Mouse (Mus musculus) MEL (cell line): ENCODE results near the gene Ncam2.

Experiments
- CHD1 ChIP-seq: IDR thresholded peaks from 2 replicates; pipeline ENCODE4 v1.6.1; 2012; ENCODE audit warnings: low read depth, mild to moderate bottlenecking, inconsistent platforms, low read length, improper control_type of control experiment
- CTCF ChIP-seq, 3 experiments: IDR thresholded peaks in 2 of 3; conservative IDR thresholded peaks in 1 of 3; 2 replicates each; pipeline ENCODE4 v1.5.1; 2011 to 2012; ENCODE audit warnings: low read length in 3 of 3, low read depth in 2 of 3, mild to moderate bottlenecking in 2 of 3, improper control_type of control experiment in 1 of 3, inconsistent platforms in 1 of 3, mixed read lengths in 1 of 3, moderate library complexity in 1 of 3; ENCODE audit not compliant: control insufficient read depth in 1 of 3, insufficient read depth in 1 of 3, poor library complexity in 1 of 3, severe bottlenecking in 1 of 3
- HCFC1 ChIP-seq: IDR thresholded peaks from 2 replicates; pipeline ENCODE4 v1.6.1; 2012; ENCODE audit warnings: low read depth, mild to moderate bottlenecking, inconsistent platforms, low read length, improper control_type of control experiment, moderate library complexity
- MAFK ChIP-seq: IDR thresholded peaks from 2 replicates; pipeline ENCODE4 v1.6.1; 2011; ENCODE audit warnings: low read depth, mild to moderate bottlenecking, low read length, improper control_type of control experiment, borderline replicate concordance
- MAX ChIP-seq: IDR thresholded peaks from 2 replicates; pipeline ENCODE4 v1.6.1; 2011; ENCODE audit warnings: low read length, improper control_type of control experiment
- NRF1 ChIP-seq: IDR thresholded peaks from 2 replicates; pipeline ENCODE4 v1.6.1; 2014; ENCODE audit warnings: low read depth, mild to moderate bottlenecking, inconsistent platforms, low read length, improper control_type of control experiment, moderate library complexity; ENCODE audit not compliant: poor library complexity, insufficient read depth, severe bottlenecking
- POLR2A ChIP-seq, 2 experiments: IDR thresholded peaks; 2 replicates each; pipeline ENCODE4 v1.6.1; 2011 to 2012; ENCODE audit warnings: low read length in 2 of 2, mild to moderate bottlenecking in 2 of 2, control low read depth in 1 of 2, improper control_type of control experiment in 1 of 2, low read depth in 1 of 2, moderate library complexity in 1 of 2; ENCODE audit not compliant: control insufficient read depth in 1 of 2, insufficient read depth in 1 of 2, poor library complexity in 1 of 2
- RCOR1 ChIP-seq: IDR thresholded peaks from 2 replicates; pipeline ENCODE4 v1.6.1; 2012; ENCODE audit warnings: low read depth, mild to moderate bottlenecking, inconsistent platforms, low read length, improper control_type of control experiment
- SIN3A ChIP-seq: IDR thresholded peaks from 2 replicates; pipeline ENCODE4 v1.6.1; 2012; ENCODE audit warnings: low read length, improper control_type of control experiment, inconsistent platforms
- SMC3 ChIP-seq: IDR thresholded peaks from 2 replicates; pipeline ENCODE4 v1.6.1; 2011; ENCODE audit warnings: low read depth, low read length, improper control_type of control experiment
- TAL1 ChIP-seq: IDR thresholded peaks from 2 replicates; pipeline ENCODE4 v1.6.1; 2012; ENCODE audit warnings: mild to moderate bottlenecking, inconsistent platforms, low read length, moderate library complexity, mixed read lengths
- ZC3H11A ChIP-seq: IDR thresholded peaks from 2 replicates; pipeline ENCODE4 v1.6.1; 2012; ENCODE audit warnings: low read depth, mild to moderate bottlenecking, inconsistent platforms, low read length, improper control_type of control experiment
- ZMIZ1 ChIP-seq: IDR thresholded peaks from 2 replicates; pipeline ENCODE4 v1.6.1; 2012; ENCODE audit warnings: low read depth, mild to moderate bottlenecking, inconsistent platforms, low read length, improper control_type of control experiment, moderate library complexity

DNA sequence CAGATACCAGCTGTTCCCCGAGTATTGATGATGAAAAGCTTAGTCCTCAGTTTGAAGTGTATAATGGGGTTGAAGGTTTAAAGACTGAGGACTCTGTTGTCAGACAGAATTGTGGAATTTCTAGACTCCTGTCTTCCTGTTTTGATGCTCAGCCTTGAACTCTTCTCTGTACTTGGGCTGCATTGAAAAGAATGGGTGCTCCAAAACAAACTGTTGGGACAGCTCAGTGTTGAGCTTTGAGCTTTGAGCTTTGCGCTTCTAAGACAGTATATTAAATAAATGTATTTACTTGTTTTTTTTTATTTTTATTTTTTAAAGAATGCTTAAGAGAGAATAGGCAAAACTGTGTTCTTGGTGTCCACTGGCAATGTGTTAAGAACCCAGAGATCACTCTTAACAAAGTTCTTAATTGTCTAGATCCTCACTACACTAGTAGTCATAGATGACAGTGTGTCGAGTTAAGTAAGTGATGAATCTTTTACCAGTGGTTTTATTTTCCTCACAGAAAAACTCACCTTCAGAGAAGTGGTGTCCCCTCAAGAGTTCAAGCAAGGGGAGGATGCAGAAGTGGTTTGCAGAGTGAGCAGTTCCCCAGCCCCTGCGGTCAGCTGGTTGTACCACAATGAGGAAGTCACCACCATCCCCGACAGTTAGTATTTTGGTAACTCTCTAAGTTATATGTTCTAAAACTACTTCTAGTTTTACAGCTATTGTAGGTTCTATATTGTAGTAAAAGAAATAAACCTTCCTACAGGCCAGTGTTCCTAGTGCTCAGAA lies 236.8 kb downstream of the Ncam2 start:
- TF ChIP-seq CTCF (IDR thresholded peaks at IDR 0.05 in 2 of 3, conservative IDR thresholded peaks at IDR 0.05 in 1 of 3; ENCODE audit: control insufficient read depth in 1 of 3, insufficient read depth in 1 of 3, low read depth in 2 of 3, low read length in 3 of 3, poor library complexity in 1 of 3, severe bottlenecking in 1 of 3) (no peak), TAL1 (no peak), MAFK (no peak), NRF1 (no peak), ZMIZ1 (no peak), SMC3 (no peak), SIN3A (no peak), MAX (no peak), POLR2A (IDR thresholded peaks at IDR 0.05; ENCODE audit: control insufficient read depth in 1 of 2, insufficient read depth in 1 of 2, low read depth in 1 of 2, low read length in 2 of 2, poor library complexity in 1 of 2) (no peak), CHD1 (no peak), RCOR1 (no peak), HCFC1 (no peak), ZC3H11A (no peak)
